In the genomic region with DNA sequence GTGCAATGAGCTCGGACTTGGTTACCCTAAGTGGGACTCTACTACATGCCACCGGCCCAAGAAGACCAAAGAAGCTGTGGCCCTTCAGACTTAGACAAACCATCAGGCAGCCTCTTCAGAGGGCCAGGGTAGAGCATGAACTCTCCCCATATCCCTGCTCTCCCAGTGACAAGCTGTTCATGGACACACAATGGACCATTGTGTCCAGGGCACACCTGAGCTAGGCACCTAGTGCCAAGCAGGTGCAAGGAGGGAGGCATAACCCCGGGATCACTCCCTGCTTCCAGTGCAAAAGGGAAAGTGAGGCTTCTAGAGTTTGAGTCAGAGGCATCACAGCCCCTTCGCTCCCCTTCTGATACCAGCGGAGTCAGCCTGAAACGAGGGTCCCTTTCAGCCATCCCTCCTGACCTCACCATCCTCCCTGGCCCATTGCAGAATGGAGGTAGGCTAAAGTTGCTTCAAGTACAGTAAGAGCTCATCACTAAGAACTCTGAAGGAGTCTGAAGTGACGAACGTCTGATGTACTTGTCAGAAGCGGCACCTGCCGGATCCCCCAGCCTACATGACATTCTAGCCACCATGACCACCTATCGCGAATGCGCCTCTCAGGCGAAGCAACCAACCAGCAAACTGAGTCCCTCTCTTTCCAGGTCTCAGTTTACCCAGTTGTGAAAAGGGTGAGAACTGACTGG, we compare ENCODE assay signal across 8 mouse cellular contexts. TPM values are rescaled to one million over a fixed set of nuclear protein-coding genes. Genes with fewer than 3 reads are reported as not detected.
DNase-seq lines count a peak whose midpoint lies in the region; ATAC-seq and TF ChIP-seq lines count a peak whose summit lies in the region.

No protein-coding gene starts in this region.

- ATAC-seq in kidney, embryonic 16.5 days (ENCODE audit: low FRiP score, low TSS enrichment): no peak
- ATAC-seq in hindbrain, embryonic 15.5 days (ENCODE audit: low FRiP score, low read depth): no peak
- no peak for ATAC-seq in midbrain, embryonic 15.5 days (replicated peaks)

- H3K27ac ChIP-seq in kidney, embryonic 16.5 days (ENCODE audit: low read length): no peak overlapping the region
- no peak overlapping the region for H3K27ac ChIP-seq in bone marrow macrophage, adult 2 months (ENCODE audit: insufficient read depth, low read depth, low read length)
- H3K27ac ChIP-seq in hindbrain, embryonic 15.5 days (replicated peaks): no peak overlapping the region
- H3K27ac ChIP-seq in midbrain, embryonic 15.5 days: no peak overlapping the region

- TF ChIP-seq CTCF in bone marrow macrophage, adult 2 months (IDR thresholded peaks at IDR 0.05; ENCODE audit: low read depth, low read length): no peak

- H3K4me2 ChIP-seq in kidney, embryonic 16.5 days (replicated peaks; ENCODE audit: low read depth, low read length): peak overlapping the region; percentile 80
- H3K4me2 ChIP-seq in hindbrain, embryonic 15.5 days: peak overlapping the region; percentile 87
- peak overlapping the region; percentile 95 for H3K4me2 ChIP-seq in midbrain, embryonic 15.5 days

- no peak for DNase-seq in kidney, postnatal 4 days
- no peak for DNase-seq in layer of hippocampus, adult 9-10 months (ENCODE audit: low spot score)
- no peak for DNase-seq in embryo, embryonic 10.5 days (ENCODE audit: low spot score)
- DNase-seq in adrenal gland, adult 2 months: no peak

- peaks cover 33% of the 10 kb centered on the region for H3K4me1 ChIP-seq in kidney, embryonic 16.5 days (ENCODE audit: insufficient read depth, low read length)
- peaks cover 26% of the 10 kb centered on the region for H3K4me1 ChIP-seq in bone marrow macrophage, adult 2 months (ENCODE audit: control insufficient read depth, insufficient read depth, low read length)
- H3K4me1 ChIP-seq in hindbrain, embryonic 15.5 days (replicated peaks): peaks cover 60% of the 10 kb centered on the region
- peaks cover 64% of the 10 kb centered on the region for H3K4me1 ChIP-seq in midbrain, embryonic 15.5 days

- 19% methylated on average over 14 of the region's 14 CpGs for WGBS in kidney, embryonic 16.5 days
- WGBS in hindbrain, embryonic 15.5 days: 23% methylated on average over 14 of the region's 14 CpGs
- WGBS in midbrain, embryonic 15.5 days: 20% methylated on average over 14 of the region's 14 CpGs

- no peaks in the 10 kb centered on the region for H3K9me3 ChIP-seq in kidney, embryonic 16.5 days (ENCODE audit: low read length)
- no peaks in the 10 kb centered on the region for H3K9me3 ChIP-seq in hindbrain, embryonic 15.5 days
- no peaks in the 10 kb centered on the region for H3K9me3 ChIP-seq in midbrain, embryonic 15.5 days

- peak overlapping the region; percentile 76 for H3K9ac ChIP-seq in kidney, embryonic 16.5 days (replicated peaks; ENCODE audit: low read length)
- H3K9ac ChIP-seq in hindbrain, embryonic 15.5 days: peak overlapping the region; percentile 68
- H3K9ac ChIP-seq in midbrain, embryonic 15.5 days: peak overlapping the region; percentile 63

- no peaks in the 10 kb centered on the region for H3K36me3 ChIP-seq in kidney, embryonic 16.5 days (ENCODE audit: insufficient read depth, low read length)
- no peaks in the 10 kb centered on the region for H3K36me3 ChIP-seq in hindbrain, embryonic 15.5 days
- no peaks in the 10 kb centered on the region for H3K36me3 ChIP-seq in midbrain, embryonic 15.5 days (replicated peaks)

- no peaks in the 10 kb centered on the region for H3K27me3 ChIP-seq in kidney, embryonic 16.5 days (ENCODE audit: insufficient read depth, low read length)
- H3K27me3 ChIP-seq in hindbrain, embryonic 15.5 days: peaks cover 8% of the 10 kb centered on the region; the same call in 1 of the 2 replicates
- H3K27me3 ChIP-seq in midbrain, embryonic 15.5 days (replicated peaks): peaks cover 3% of the 10 kb centered on the region

- H3K4me3 ChIP-seq in kidney, embryonic 16.5 days (ENCODE audit: low read length): peak overlapping the region; percentile 63
- peak overlapping the region; percentile 74 for H3K4me3 ChIP-seq in bone marrow macrophage, adult 2 months (ENCODE audit: insufficient read depth, low read length)
- H3K4me3 ChIP-seq in hindbrain, embryonic 15.5 days: peak overlapping the region; percentile 53
- H3K4me3 ChIP-seq in midbrain, embryonic 15.5 days: peak overlapping the region; percentile 69

- TF ChIP-seq POLR2A in bone marrow macrophage, adult 2 months (IDR thresholded peaks at IDR 0.05; ENCODE audit: borderline replicate concordance, low read depth, low read length): no peak

RNA-seq across cellular contexts. Expression of a gene that starts 0.9 kb away (rescaled TPM):
- 4.8 and 5.0 TPM in 2 replicates for polyA plus RNA-seq in kidney, embryonic 16.5 days (2015; fragmentation: Nextera tagmentation; extraction: Ambion mirVana)
- 50.4 and 51.9 TPM in 2 replicates for polyA plus RNA-seq in bone marrow macrophage, adult 2 months (2012; ENCODE audit: insufficient read depth, insufficient read length, missing spikeins)
- 3.5 and 4.3 TPM in 2 replicates for polyA plus RNA-seq in hindbrain, embryonic 15.5 days (2015; fragmentation: Nextera tagmentation; extraction: Ambion mirVana)
- 5.5 and 6.4 TPM in 2 replicates for polyA plus RNA-seq in midbrain, embryonic 15.5 days (2015; fragmentation: Nextera tagmentation; extraction: Ambion mirVana)
- 1 to 10 TPM; 5.5 to 7.1 TPM for total RNA-seq in adrenal gland, adult 2 months (2021)
- 22.5 and 30.8 TPM in 2 replicates for polyA plus RNA-seq in adrenal gland, adult 2 months (2012; rRNA removed)

RNA-seq across cellular contexts. Expression of a gene that starts 3.2 kb away (rescaled TPM):
- 154 and 155 TPM in 2 replicates for polyA plus RNA-seq in kidney, embryonic 16.5 days (2015; fragmentation: Nextera tagmentation; extraction: Ambion mirVana)
- 134 and 143 TPM in 2 replicates for polyA plus RNA-seq in bone marrow macrophage, adult 2 months (2012; ENCODE audit: insufficient read depth, insufficient read length, missing spikeins)
- 103 and 107 TPM in 2 replicates for polyA plus RNA-seq in hindbrain, embryonic 15.5 days (2015; fragmentation: Nextera tagmentation; extraction: Ambion mirVana)
- 110 and 115 TPM in 2 replicates for polyA plus RNA-seq in midbrain, embryonic 15.5 days (2015; fragmentation: Nextera tagmentation; extraction: Ambion mirVana)
- total RNA-seq in adrenal gland, adult 2 months (2021): 10 to 100 TPM; 51.6 to 71.6 TPM
- 38.4 and 45.5 TPM in 2 replicates for polyA plus RNA-seq in adrenal gland, adult 2 months (2012; rRNA removed)

RNA-seq across cellular contexts. Expression of a gene that starts 28.9 kb away (rescaled TPM):
- 60.0 and 61.4 TPM in 2 replicates for polyA plus RNA-seq in kidney, embryonic 16.5 days (2015; fragmentation: Nextera tagmentation; extraction: Ambion mirVana)
- polyA plus RNA-seq in bone marrow macrophage, adult 2 months (2012; ENCODE audit: insufficient read depth, insufficient read length, missing spikeins): 6.8 and 10.0 TPM in 2 replicates
- 31.1 and 31.7 TPM in 2 replicates for polyA plus RNA-seq in hindbrain, embryonic 15.5 days (2015; fragmentation: Nextera tagmentation; extraction: Ambion mirVana)
- 30.1 and 35.4 TPM in 2 replicates for polyA plus RNA-seq in midbrain, embryonic 15.5 days (2015; fragmentation: Nextera tagmentation; extraction: Ambion mirVana)
- total RNA-seq in adrenal gland, adult 2 months (2021): 10 to 100 TPM; 12.0 to 14.5 TPM
- polyA plus RNA-seq in adrenal gland, adult 2 months (2012; rRNA removed): 27.6 and 30.2 TPM in 2 replicates
